Mouse (Mus musculus): ENCODE results near the gene Ankdd1b. TPM values are rescaled to one million over a fixed set of nuclear protein-coding genes. Genes with fewer than 3 reads are reported as not detected.

The Ankdd1b gene
- total RNA-seq, 2 experiments from 2014 or later: 0.62 to 0.83 TPM

DNA sequence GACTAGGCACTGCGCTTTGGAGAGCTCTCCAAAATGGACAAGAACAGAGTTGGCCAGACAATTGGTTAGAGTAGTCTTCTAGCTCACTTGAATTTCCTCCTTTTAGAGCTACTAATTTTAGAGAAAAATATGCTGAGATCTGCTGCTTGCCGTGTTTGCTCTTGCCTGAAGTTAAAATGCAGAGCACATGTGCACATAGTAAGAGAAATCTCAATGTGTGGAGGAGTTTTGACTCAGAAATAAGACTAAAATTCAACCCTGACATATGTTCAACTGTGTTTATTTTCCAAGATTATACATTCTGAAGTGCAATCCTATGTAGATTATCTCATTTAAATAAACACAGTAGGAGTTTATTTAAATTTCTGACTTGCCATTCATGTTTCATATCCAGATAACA lies 65.5 kb downstream of the Ankdd1b start:
- DNase-seq: no peak

DNA sequence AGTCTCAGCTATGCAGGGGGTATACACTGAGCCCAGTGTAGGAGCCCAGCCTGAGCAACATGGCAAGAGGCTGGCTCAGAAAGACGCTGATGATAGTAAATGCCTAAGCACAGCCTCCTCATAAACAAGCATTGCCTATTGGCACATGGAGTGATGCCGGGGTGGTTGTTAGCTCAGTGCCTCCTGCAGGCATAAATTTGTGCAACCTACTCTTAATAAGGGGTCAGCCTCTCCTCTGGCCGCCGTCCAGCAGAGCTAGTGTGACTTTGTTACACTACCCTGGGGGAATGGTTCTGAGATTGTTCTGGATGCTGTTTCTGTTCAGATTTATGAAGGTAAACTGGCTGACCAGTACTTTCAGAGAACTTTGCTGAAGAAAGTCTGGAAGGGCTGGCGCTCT lies 69.7 kb downstream of the Ankdd1b start:
- DNase-seq: no peak

DNA sequence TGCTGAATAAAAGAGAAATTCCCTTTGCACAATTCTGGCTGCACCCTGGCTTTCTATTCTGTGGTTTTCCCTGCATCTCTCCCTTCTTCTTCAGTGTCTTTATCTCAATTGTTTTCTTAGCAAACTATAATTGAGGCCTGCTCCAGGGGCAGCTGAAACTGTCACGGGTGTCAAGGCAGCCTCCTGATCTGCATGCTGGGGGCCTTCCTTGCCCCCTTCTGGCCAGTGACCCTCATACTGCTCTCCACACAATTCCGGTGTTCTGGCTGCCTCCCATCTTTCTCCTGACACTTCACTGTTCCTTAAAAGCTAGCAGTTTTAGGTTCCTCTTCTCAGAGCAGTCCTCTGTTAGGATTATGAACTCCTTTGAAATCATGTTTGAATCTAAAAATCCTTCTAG lies 81.7 kb downstream of the Ankdd1b start:
- no peak for DNase-seq

DNA sequence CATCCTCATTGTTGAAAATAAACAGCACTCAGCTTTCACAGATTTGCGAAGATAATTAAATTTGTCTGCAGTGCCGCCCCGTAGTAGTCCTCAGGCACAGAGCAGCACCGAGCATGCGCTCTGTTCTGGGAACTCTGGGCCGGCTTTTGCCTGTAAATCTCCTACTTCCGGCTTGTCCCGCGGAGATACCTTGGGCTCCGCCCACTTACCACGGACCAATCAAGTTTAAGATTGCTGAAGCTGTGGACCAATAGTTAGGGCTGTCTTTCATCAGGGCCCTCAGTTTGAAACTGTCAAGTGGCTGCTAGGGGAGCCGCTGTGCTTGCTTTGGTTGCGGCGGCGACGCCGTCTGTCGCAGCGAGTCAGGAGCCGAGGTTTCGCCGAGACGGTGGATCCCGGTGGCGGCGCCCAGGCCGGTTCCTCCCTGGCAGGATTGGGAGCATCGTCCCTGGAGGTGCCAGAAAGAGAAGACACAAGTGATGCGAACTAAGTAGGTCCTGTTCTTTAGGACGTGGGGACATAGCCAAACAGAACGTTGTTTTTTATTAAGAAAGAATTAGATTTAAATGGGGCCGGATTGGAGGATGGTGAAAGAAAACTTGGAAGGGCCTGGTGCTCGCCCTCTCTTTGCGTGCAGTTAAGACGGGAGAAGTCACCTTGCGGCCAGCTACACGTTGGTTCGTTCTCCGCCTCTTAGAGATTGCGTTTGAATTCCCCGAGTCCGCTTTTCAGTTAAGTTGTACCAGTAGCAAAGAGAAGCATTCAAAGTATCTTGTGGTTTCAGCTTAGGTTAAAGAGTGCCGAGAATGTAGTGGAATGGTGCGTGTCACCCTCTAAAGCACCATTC lies 82.7 kb downstream of the Ankdd1b start, which contains the start of gene Poc5:
TSS of gene Poc5 (plus strand) at position 253 of the 847 bp plus-strand sequence.
- peak; percentile 99 for DNase-seq

DNA sequence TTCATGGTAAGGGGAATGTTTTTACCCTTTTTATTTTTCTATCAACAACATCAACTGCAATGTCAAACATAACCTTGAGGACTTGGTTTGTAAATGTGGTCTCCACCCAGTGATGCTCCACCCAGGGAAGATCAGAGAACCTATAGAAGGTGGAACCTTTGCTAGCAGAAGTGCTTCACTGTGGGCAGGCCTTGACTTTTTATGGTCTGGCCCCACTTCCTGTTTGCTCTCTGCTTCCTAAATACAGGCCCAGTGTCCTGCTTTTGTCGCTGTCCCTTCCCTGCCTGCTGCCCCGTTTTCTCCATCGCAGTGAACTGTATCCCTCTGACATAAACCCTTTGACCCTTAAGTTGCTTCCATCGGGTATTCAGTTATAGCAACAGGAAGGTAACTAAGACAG lies 93.1 kb downstream of the Ankdd1b start:
- no peak for DNase-seq

DNA sequence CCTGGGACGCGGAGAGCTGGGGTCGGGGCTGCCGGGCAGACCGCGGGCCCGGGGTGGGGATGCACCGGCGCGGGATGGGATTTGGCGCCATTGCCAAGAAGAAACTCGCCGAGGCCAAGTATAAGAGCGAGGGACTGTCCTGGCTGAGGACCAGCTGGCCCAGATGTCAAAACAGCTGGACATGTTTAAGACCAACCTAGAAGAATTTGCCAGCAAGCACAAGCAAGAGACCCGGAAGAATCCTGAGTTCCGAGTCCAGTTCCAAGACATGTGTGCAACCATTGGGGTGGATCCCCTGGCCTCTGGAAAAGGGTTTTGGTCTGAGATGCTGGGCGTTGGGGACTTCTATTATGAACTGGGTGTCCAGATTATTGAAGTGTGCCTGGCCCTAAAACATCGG lies 94.1 kb downstream of the Ankdd1b start:
- peak; percentile 32 for DNase-seq

DNA sequence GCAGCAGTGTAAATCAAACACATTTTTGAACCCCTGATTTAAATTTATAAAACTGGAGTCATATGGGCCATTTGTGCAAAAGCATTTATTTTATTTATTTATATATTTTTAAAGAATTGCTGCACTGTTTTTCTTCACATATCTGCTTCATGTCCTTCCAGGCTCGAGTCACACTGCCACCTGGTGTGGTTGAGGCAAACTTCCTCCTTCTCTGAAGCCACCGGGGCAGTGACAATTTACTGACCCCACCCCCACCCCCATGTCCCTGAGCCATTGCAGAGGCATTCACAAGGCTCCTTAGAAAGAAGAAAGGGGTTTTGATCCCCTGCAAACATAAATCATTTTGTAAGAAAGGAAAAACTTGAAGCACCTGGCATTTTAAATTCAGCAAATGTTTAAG lies 95.5 kb downstream of the Ankdd1b start:
- DNase-seq: peak; percentile 34

Other genes with a start within 250 kb of the Ankdd1b start
- gene Poc5, start 82.9 kb downstream of the Ankdd1b start, total RNA-seq (2021): 10 to 100 TPM; 16.4 to 17.6 TPM
- not detected for gene Gm17622, start 19.5 kb upstream of the Ankdd1b start, total RNA-seq (2021)
- 1 to 10 TPM; 5.5 to 7.8 TPM for gene Polk, start 71.4 kb upstream of the Ankdd1b start, total RNA-seq (2021)
- gene Col4a3bp, start 71.4 kb upstream of the Ankdd1b start, total RNA-seq (2021): 10 to 100 TPM; 36.8 to 37.7 TPM
- gene Hmgcr, start 199.7 kb upstream of the Ankdd1b start, total RNA-seq (2021): 10 to 100 TPM; 42.8 to 44.1 TPM